Mouse (Mus musculus): ENCODE results near the gene Mtus2.
A peak's percentile ranks its signal among the peaks of the same experiment; 100 is the strongest.

- TF ChIP-seq POLR2AphosphoS2 (IDR thresholded peaks at IDR 0.05; ENCODE audit: low read length) (no peak), CTCF (IDR thresholded peaks at IDR 0.05 in 2 of 3, conservative IDR thresholded peaks at IDR 0.05 in 1 of 3; ENCODE audit: control insufficient read depth in 1 of 3, insufficient read depth in 1 of 3, low read depth in 2 of 3, low read length in 3 of 3, poor library complexity in 1 of 3, severe bottlenecking in 1 of 3) (peak in 1 of 3 experiments; percentile 16; a peak in 1 of 6 replicates), POLR2A (IDR thresholded peaks at IDR 0.05; ENCODE audit: control insufficient read depth in 1 of 2, insufficient read depth in 1 of 2, low read depth in 1 of 2, low read length in 2 of 2, poor library complexity in 1 of 2) (no peak), CHD2 (IDR thresholded peaks at IDR 0.05; ENCODE audit: low read length) (no peak)
These were observed 35.7 kb downstream of the Mtus2 start for GRCm38 (mm10) chr5:147992581-147993378.
